Mouse (Mus musculus) heart, embryonic 11.5 days (tissue): ENCODE results near the gene Rreb1. TPM values are rescaled to one million over a fixed set of nuclear protein-coding genes. Genes with fewer than 3 reads are reported as not detected.

Experiments used
- ATAC-seq: fragments of 200-750 bp; cut with Nextera tagmentation; replicated peaks from 2 replicates; pipeline ENCODE4 v1.8.0; 2017; ENCODE audit warnings: moderate library complexity; ENCODE audit not compliant: insufficient number of reproducible peaks, low FRiP score, low TSS enrichment
- H3K27ac ChIP-seq: fragments of 300-500 bp; sonication (generic); 2 replicates; pipeline ENCODE4 v1.5.1; 2014; ENCODE audit warnings: mild to moderate bottlenecking, low read depth, low read length
- H3K27me3 ChIP-seq: fragments of 300-500 bp; sonication (generic); 2 replicates; pipeline ENCODE4 v1.6.1; 2014; ENCODE audit warnings: mild to moderate bottlenecking, low read length, mixed read lengths; ENCODE audit not compliant: control insufficient read depth, insufficient read depth
- H3K36me3 ChIP-seq: fragments of 300-500 bp; sonication (generic); 2 replicates; pipeline ENCODE4 v1.6.1; 2014; ENCODE audit warnings: mild to moderate bottlenecking, low read length, moderate library complexity, mixed read lengths; ENCODE audit not compliant: control insufficient read depth, insufficient read depth
- H3K4me1 ChIP-seq: fragments of 300-500 bp; sonication (generic); 2 replicates; pipeline ENCODE4 v1.6.1; 2014; ENCODE audit warnings: low read length; ENCODE audit not compliant: control insufficient read depth, insufficient read depth
- H3K4me2 ChIP-seq: fragments of 300-500 bp; sonication (generic); 2 replicates; pipeline ENCODE4 v1.6.1; 2014; ENCODE audit warnings: mild to moderate bottlenecking, moderate library complexity
- H3K4me3 ChIP-seq: fragments of 300-500 bp; sonication (generic); 2 replicates; pipeline ENCODE4 v1.5.1; 2014; ENCODE audit warnings: low read depth, low read length
- H3K9ac ChIP-seq: fragments of 300-500 bp; sonication (generic); 2 replicates; pipeline ENCODE4 v1.6.1; 2014; ENCODE audit warnings: mild to moderate bottlenecking, low read depth, low read length, moderate library complexity
- H3K9me3 ChIP-seq: fragments of 300-500 bp; sonication (generic); replicated peaks from 2 replicates; pipeline ENCODE4 v1.6.1; 2016; ENCODE audit warnings: low read length; ENCODE audit not compliant: control insufficient read depth
- WGBS: fragments of 180-500 bp; shearing (Covaris S2); extraction: QIAGEN DNeasy Blood & Tissue Kit; methylation state at CpG from one replicate; pipeline ENCODE4 v1.1.7; 2014; ENCODE audit not compliant: insufficient replicate concordance; 5-methylcytosine and 5-hydroxymethylcytosine counted together
- polyA plus RNA-seq: library from polyadenylated mRNA; unstranded; fragments of >200 nt; fragmentation: Nextera tagmentation; extraction: Ambion mirVana; gene quantifications from 2 replicates; pipeline ENCODE4 v1.2.1, GENCODE M21; 2014

Rreb1 gene
- polyA plus RNA-seq, 1 experiment from 2014 or later = 16.6 TPM

DNA sequence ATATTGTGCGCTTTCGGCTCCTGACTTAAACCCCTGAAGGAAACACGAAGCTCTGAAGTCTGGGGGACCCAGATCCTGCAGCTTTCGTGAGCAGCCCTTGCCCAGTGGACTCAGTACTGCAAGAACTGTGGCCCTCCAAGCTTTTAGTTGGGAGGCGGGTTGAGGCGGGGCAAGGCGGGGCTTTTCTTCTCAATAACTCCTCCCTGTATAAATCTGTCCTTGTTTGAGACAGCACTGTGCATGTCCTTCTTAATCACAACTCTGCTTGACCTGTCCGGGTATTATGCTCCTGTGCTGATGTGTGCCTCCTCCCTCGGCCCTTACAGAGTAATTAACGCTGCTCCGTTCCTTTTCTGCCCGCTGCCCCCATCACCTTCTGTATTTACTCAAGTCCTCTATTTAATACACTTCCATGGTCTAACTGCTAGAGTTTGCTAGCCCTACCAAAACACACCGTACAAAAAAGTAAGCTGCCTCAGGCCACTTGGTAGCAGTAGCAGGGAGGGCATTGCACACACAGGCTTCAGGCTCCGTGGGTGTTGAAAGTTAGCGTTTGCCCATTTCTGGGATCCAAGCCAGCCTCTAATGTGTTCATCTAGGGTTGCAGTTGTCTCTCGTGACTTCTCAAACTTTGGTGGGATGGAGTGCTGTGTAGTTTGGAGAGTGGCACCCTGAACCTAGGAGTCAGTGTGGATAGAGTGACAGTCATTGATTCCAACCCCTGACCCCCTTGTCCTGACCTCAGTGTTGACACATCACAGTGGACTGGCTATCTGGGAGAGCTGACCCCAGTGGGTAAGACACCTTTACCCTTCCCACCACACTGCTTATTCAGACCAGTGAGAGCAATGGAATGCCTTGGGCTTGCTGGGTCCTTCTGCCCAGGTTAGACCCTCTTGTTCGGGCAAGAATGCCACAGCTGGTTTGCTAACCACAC, 164.0 kb downstream of the Rreb1 start:
- no peak for ATAC-seq
- Histone ChIP-seq H3K27me3 (no peaks in the 10 kb centered on the region), H3K4me3 (no peak overlapping the region), H3K9me3 (no peaks in the 10 kb centered on the region), H3K36me3 (no peaks in the 10 kb centered on the region; the same call in 1 of the 2 replicates), H3K4me1 (peaks cover 6% of the 10 kb centered on the region; the same call in 1 of the 2 replicates), H3K27ac (no peak overlapping the region), H3K9ac (no peak overlapping the region), H3K4me2 (no peak overlapping the region)
- 80% methylated on average over 17 of the region's 17 CpGs for WGBS

DNA sequence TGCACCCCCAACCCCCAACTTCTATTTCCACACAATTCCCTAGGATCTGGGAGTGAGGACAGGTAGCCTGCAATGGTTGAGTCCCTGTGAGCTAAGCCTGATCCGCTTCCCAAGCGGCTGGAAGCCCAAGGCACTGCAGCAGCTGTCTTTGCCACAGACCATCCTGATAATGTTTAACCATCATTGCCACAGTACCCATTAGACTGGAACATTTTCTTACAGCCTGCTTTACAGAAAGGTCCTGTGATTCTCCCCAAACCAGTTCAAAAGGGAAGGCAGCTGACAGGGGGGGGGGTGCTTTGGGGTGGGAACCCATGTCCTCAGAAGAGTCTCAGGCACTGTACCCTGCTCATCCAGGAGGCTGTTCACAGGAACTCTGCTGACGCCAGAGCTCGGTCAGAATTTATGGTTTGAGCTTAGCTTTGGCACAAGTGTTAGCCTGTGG, 164.7 kb downstream of the Rreb1 start:
- Histone ChIP-seq H3K9me3 (no peaks in the 10 kb centered on the region), H3K27me3 (no peaks in the 10 kb centered on the region), H3K27ac (no peak overlapping the region), H3K4me3 (no peak overlapping the region), H3K36me3 (peaks cover 3% of the 10 kb centered on the region; the same call in 1 of the 2 replicates), H3K4me2 (no peak overlapping the region), H3K9ac (no peak overlapping the region), H3K4me1 (peaks cover 6% of the 10 kb centered on the region; the same call in 1 of the 2 replicates)
- ATAC-seq = no peak
- 87% methylated on average over 4 of the region's 4 CpGs for WGBS

DNA sequence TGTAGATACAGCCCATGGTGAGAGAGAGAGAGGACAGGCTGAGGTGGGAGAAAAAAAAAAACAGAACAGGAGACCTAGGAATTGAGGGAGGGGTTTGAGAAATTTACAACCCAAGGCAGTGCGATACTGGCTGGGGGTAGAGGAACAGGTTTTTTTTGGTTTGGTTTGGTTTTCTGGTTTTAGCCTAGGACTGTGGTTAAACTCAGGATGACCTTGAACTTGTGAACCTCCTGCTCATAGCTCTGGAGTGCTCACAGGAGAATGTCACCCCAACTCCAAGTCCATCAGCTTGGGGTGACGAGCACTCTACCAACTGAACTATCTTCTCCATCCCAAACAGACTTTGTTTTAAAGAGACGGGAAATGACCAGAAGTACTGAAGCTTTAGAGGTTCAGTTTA, 165.3 kb downstream of the Rreb1 start:
- Histone ChIP-seq H3K27ac (no peak overlapping the region), H3K27me3 (no peaks in the 10 kb centered on the region), H3K36me3 (peaks cover 3% of the 10 kb centered on the region; the same call in 1 of the 2 replicates), H3K9me3 (no peaks in the 10 kb centered on the region), H3K4me3 (no peak overlapping the region), H3K4me1 (peaks cover 6% of the 10 kb centered on the region; the same call in 1 of the 2 replicates), H3K9ac (no peak overlapping the region), H3K4me2 (no peak overlapping the region)
- no peak for ATAC-seq
- 86% methylated on average over 3 of the region's 3 CpGs for WGBS

DNA sequence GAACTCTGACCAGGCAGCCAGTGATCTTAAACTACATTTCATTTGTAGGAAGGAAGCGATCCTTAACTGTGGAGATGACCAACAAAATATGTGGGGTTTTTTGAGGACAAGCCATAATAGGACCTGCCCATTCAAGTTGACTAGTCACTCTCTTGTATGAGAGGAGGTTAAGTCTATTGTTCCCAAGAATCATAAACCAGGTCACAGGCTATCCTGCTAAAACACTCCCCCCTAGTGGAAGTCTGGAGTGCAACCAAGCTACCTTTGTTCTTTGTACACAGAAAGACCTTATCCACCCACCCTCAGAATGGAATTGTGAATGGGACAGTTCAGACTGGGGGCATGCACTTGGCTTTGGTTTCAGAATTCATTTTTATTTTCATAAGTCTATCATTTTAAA, 166.1 kb downstream of the Rreb1 start:
- peaks cover 6% of the 10 kb centered on the region; the same call in 1 of the 2 replicates for H3K4me1 ChIP-seq
- 67% methylated on average over 1 of the region's 1 CpGs for WGBS
- no peak overlapping the region for H3K4me3 ChIP-seq
- H3K27me3 ChIP-seq = no peaks in the 10 kb centered on the region
- no peak overlapping the region for H3K27ac ChIP-seq
- no peak overlapping the region for H3K9ac ChIP-seq
- ATAC-seq = no peak
- peaks cover 10% of the 10 kb centered on the region for H3K36me3 ChIP-seq
- no peaks in the 10 kb centered on the region for H3K9me3 ChIP-seq
- no peak overlapping the region for H3K4me2 ChIP-seq

GRCm38 (mm10) chr13:37945392-37945791, 167.2 kb downstream of the Rreb1 start:
- no peaks in the 10 kb centered on the region for H3K9me3 ChIP-seq
- H3K27ac ChIP-seq = no peak overlapping the region
- H3K27me3 ChIP-seq = no peaks in the 10 kb centered on the region
- 56% methylated on average over 8 of the region's 8 CpGs for whole genome bisulfite sequencing
- no peak for ATAC-seq
- H3K4me3 ChIP-seq = no peak overlapping the region
- no peak overlapping the region for H3K9ac ChIP-seq
- H3K36me3 ChIP-seq = peaks cover 18% of the 10 kb centered on the region
- H3K4me1 ChIP-seq = peaks cover 6% of the 10 kb centered on the region; the same call in 1 of the 2 replicates
- no peak overlapping the region for H3K4me2 ChIP-seq

DNA sequence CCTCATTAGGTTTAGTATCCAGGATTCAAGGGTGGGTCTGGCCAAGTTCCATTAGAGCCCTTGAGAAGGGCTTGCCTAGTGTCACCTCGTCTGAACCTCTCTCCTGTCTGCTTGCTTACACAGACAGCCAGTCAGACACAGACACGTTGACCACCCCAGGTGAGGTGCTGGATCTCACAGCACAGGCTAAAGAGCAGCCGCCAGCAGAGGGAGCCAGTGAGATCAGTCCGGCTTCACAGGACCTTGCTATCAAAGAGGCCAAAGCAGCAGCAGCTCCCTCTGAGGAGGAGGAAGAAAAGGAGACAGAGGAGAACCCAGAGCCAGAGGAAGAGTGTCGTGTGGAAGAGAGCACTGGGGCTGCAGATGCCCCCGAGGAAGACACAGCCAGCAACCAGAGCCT, 168.5 kb downstream of the Rreb1 start:
- Histone ChIP-seq H3K4me3 (no peak overlapping the region), H3K9me3 (no peaks in the 10 kb centered on the region), H3K9ac (no peak overlapping the region), H3K27ac (0 out of 2 replicates have a peak overlapping the region, but pooled peaks have one; percentile 29), H3K36me3 (peaks cover 19% of the 10 kb centered on the region), H3K4me2 (no peak overlapping the region), H3K27me3 (no peaks in the 10 kb centered on the region), H3K4me1 (peaks cover 6% of the 10 kb centered on the region; the same call in 1 of the 2 replicates)
- WGBS = 19% methylated on average over 6 of the region's 6 CpGs
- no peak for ATAC-seq

- 73% methylated on average over 6 of the region's 6 CpGs for WGBS
- Histone ChIP-seq H3K36me3 (peaks cover 16% of the 10 kb centered on the region), H3K27me3 (no peaks in the 10 kb centered on the region), H3K4me3 (no peak overlapping the region), H3K9ac (no peak overlapping the region), H3K4me1 (no peaks in the 10 kb centered on the region), H3K9me3 (no peaks in the 10 kb centered on the region), H3K27ac (no peak overlapping the region), H3K4me2 (no peak overlapping the region)
- no peak for ATAC-seq
Measured at GRCm38 (mm10) chr13:37952981-37953380, 174.8 kb downstream of the Rreb1 start.

DNA sequence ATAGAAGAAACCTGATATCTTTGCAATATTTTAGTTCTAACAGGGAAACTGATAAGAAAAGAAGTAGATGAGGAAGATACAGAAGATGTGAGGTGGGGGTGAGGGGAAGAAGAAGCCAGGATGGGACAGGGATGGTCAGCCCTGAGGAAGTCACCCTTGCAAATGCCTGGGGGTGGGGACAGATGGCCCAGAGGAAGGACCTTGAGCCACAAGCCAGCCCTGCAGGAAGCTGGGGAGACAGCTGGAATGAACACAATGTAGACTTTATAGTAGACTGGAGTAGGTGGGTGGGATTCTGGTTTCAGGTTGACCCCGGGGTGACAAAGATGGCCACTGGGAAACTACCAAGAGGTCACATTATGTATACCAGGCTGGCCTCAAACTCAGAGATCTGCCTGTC, 176.1 kb downstream of the Rreb1 start:
- Histone ChIP-seq H3K27me3 (no peaks in the 10 kb centered on the region), H3K36me3 (peaks cover 9% of the 10 kb centered on the region; the same call in 1 of the 2 replicates), H3K4me1 (no peaks in the 10 kb centered on the region), H3K4me3 (no peak overlapping the region), H3K9me3 (no peaks in the 10 kb centered on the region), H3K4me2 (no peak overlapping the region), H3K9ac (no peak overlapping the region), H3K27ac (no peak overlapping the region)
- ATAC-seq = no peak
- 76% methylated on average over 1 of the region's 1 CpGs for WGBS
